Mouse (Mus musculus): ENCODE results near the gene Clec4a1. TPM values are rescaled to one million over a fixed set of nuclear protein-coding genes. Genes with fewer than 3 reads are reported as not detected.

Gene Clec4a1
- total RNA-seq, 2 experiments from 2014 or later: 0.38 to 0.44 TPM

Other genes starting within 250 kb of the Clec4a1 start
- not detected for gene Nanog, start 214.4 kb upstream of the Clec4a1 start, total RNA-seq (2021)
- 100 to 1,000 TPM; 115 to 119 TPM for gene Slc2a3, start 120.2 kb upstream of the Clec4a1 start, total RNA-seq (2021)
- gene Foxj2, start 101.9 kb upstream of the Clec4a1 start, total RNA-seq (2021): 10 to 100 TPM; 27.5 to 29.0 TPM
- 1 to 10 TPM in 1 of 2 experiments, under 1 TPM in 1; 0.62 to 1.2 TPM for gene C3ar1, start 65.7 kb upstream of the Clec4a1 start, total RNA-seq (2021)
- 100 to 1,000 TPM; 205 to 214 TPM for gene Necap1, start 47.4 kb upstream of the Clec4a1 start, total RNA-seq (2021)
- gene Clec4a3, start 30.7 kb downstream of the Clec4a1 start, total RNA-seq (2021): 1 to 10 TPM in 1 of 2 experiments, under 1 TPM in 1; 0.69 to 1.6 TPM
- not detected for gene Clec4a4, start 68.5 kb downstream of the Clec4a1 start, total RNA-seq (2021)
- not detected for gene Clec4b1, start 128.1 kb downstream of the Clec4a1 start, total RNA-seq (2021)
- gene Clec4a2, start 184.6 kb downstream of the Clec4a1 start, total RNA-seq (2021): 1 to 10 TPM; 1.7 to 2.7 TPM

Data from layer of hippocampus, postnatal 25 days (tissue).